Mouse (Mus musculus) erythroblast, embryonic 14.5 days (primary cell): Measurements from ENCODE around the gene 6330403K07Rik. TPM values are rescaled to one million over a fixed set of nuclear protein-coding genes. Genes with fewer than 3 reads are reported as not detected.

ENCODE experiments used
- H3K27me3 ChIP-seq: 2 replicates; pipeline ENCODE4 v1.6.1; 2012; ENCODE audit warnings: inconsistent platforms; ENCODE audit not compliant: control insufficient read depth
- H3K36me3 ChIP-seq: 2 replicates; pipeline ENCODE4 v1.6.1; 2012; ENCODE audit warnings: mild to moderate bottlenecking, inconsistent platforms; ENCODE audit not compliant: control insufficient read depth
- H3K4me1 ChIP-seq: 2 replicates; pipeline ENCODE4 v1.6.1; 2012; ENCODE audit warnings: inconsistent platforms; ENCODE audit not compliant: control insufficient read depth
- H3K4me3 ChIP-seq: replicated peaks from 2 replicates; pipeline ENCODE3; 2012; ENCODE audit warnings: moderate library complexity, mild to moderate bottlenecking, inconsistent platforms
- H3K9me3 ChIP-seq: 2 replicates; pipeline ENCODE4 v1.6.1; 2012; ENCODE audit warnings: low read length, inconsistent platforms, mixed read lengths; ENCODE audit not compliant: control insufficient read depth
- GATA1 ChIP-seq: IDR thresholded peaks from 2 replicates; pipeline ENCODE4 v1.6.1; 2012; ENCODE audit warnings: low read length, inconsistent platforms, mixed read lengths
- TAL1 ChIP-seq: IDR thresholded peaks from 3 replicates; pipeline ENCODE4 v1.6.1; 2012; ENCODE audit warnings: low read length, inconsistent platforms, mixed read lengths
- polyA plus RNA-seq: library from polyadenylated mRNA; stranded (reverse); fragments of >175 nt; gene quantifications from 2 replicates; pipeline ENCODE4 v1.2.3, GENCODE M21; 2012

The 6330403K07Rik gene
- polyA plus RNA-seq = 0.02 TPM in 1 of 2 replicates, not detected in the other

GRCm38 (mm10) chr11:71033163-71033761 is at the start of gene 6330403K07Rik:
TSS of gene 6330403K07Rik (minus strand) at chr11:71033513.
- Histone ChIP-seq H3K4me3 (no peak within 1 kb of the TSS), H3K9me3 (no peaks in the 10 kb centered on the region), H3K36me3 (peaks cover 50% of the 10 kb centered on the region), H3K4me1 (peaks cover 8% of the 10 kb centered on the region), H3K27me3 (peaks cover 8% of the 10 kb centered on the region)
- TF ChIP-seq GATA1 = no peak
- TF ChIP-seq TAL1 = no peak

GRCm38 (mm10) chr11:71076342-71076741 is 43.0 kb upstream of the 6330403K07Rik start:
- Histone ChIP-seq H3K27me3 (no peaks in the 10 kb centered on the region), H3K4me1 (no peaks in the 10 kb centered on the region), H3K4me3 (no peak overlapping the region), H3K36me3 (no peaks in the 10 kb centered on the region), H3K9me3 (peaks cover 16% of the 10 kb centered on the region)
- no peak for TF ChIP-seq GATA1
- no peak for TF ChIP-seq TAL1

- no peaks in the 10 kb centered on the region for H3K27me3 ChIP-seq
- no peaks in the 10 kb centered on the region for H3K36me3 ChIP-seq
- H3K4me1 ChIP-seq = no peaks in the 10 kb centered on the region
- TF ChIP-seq TAL1 (no peak), GATA1 (no peak)
- no peaks in the 10 kb centered on the region for H3K9me3 ChIP-seq
- no peak overlapping the region for H3K4me3 ChIP-seq
Observed at GRCm38 (mm10) chr11:71052554-71052953, 19.2 kb upstream of the 6330403K07Rik start.

- H3K9me3 ChIP-seq = no peaks in the 10 kb centered on the region
- H3K36me3 ChIP-seq = no peaks in the 10 kb centered on the region
- TF ChIP-seq TAL1 (no peak), GATA1 (no peak)
- no peaks in the 10 kb centered on the region for H3K4me1 ChIP-seq
- H3K27me3 ChIP-seq = no peaks in the 10 kb centered on the region
- H3K4me3 ChIP-seq = no peak overlapping the region
Observed at GRCm38 (mm10) chr11:71039526-71040298, 6.4 kb upstream of the 6330403K07Rik start.

GRCm38 (mm10) chr11:71032491-71033162 is 686 bp downstream of the 6330403K07Rik start:
- peaks cover 8% of the 10 kb centered on the region for H3K4me1 ChIP-seq
- H3K36me3 ChIP-seq = peaks cover 57% of the 10 kb centered on the region
- H3K4me3 ChIP-seq = no peak overlapping the region
- H3K27me3 ChIP-seq = peaks cover 8% of the 10 kb centered on the region
- H3K9me3 ChIP-seq = no peaks in the 10 kb centered on the region
- TF ChIP-seq TAL1 (no peak), GATA1 (no peak)

- TF ChIP-seq TAL1 = no peak
- TF ChIP-seq GATA1 = no peak
- Histone ChIP-seq H3K4me1 (peaks cover 8% of the 10 kb centered on the region), H3K36me3 (peaks cover 62% of the 10 kb centered on the region), H3K9me3 (no peaks in the 10 kb centered on the region), H3K4me3 (no peak overlapping the region), H3K27me3 (peaks cover 8% of the 10 kb centered on the region)
Observed at GRCm38 (mm10) chr11:71032070-71032469, 1.2 kb downstream of the 6330403K07Rik start.

- H3K36me3 ChIP-seq = peaks cover 87% of the 10 kb centered on the region
- no peak for TF ChIP-seq TAL1
- TF ChIP-seq GATA1 = no peak
- H3K9me3 ChIP-seq = no peaks in the 10 kb centered on the region
- H3K4me1 ChIP-seq = peaks cover 8% of the 10 kb centered on the region
- no peak overlapping the region for H3K4me3 ChIP-seq
- H3K27me3 ChIP-seq = peaks cover 8% of the 10 kb centered on the region
Observed at GRCm38 (mm10) chr11:71029403-71030118, 3.8 kb downstream of the 6330403K07Rik start.

GRCm38 (mm10) chr11:71028280-71028679 is 5.0 kb downstream of the 6330403K07Rik start:
- no peak for TF ChIP-seq TAL1
- no peak for TF ChIP-seq GATA1
- peaks cover 5% of the 10 kb centered on the region for H3K27me3 ChIP-seq
- H3K36me3 ChIP-seq = peaks cover 100% of the 10 kb centered on the region

More at GRCm38 (mm10) chr11:71028280-71028679, 5.0 kb downstream of the 6330403K07Rik start:
- H3K9me3 ChIP-seq = no peaks in the 10 kb centered on the region
- H3K4me1 ChIP-seq = peaks cover 11% of the 10 kb centered on the region
- no peak overlapping the region for H3K4me3 ChIP-seq
